Mouse (Mus musculus) ES-E14 (cell line): ENCODE data around the gene Jmjd6. TPM values are rescaled to one million over a fixed set of nuclear protein-coding genes. Genes with fewer than 3 reads are reported as not detected.

Experiments used
- DNase-seq: peaks from one replicate; pipeline ENCODE4 v3.0.0-alpha.2; 2013; ENCODE audit warnings: low read depth, low spot score
- H3K27ac ChIP-seq: 2 replicates; pipeline ENCODE4 v1.5.1; 2012; ENCODE audit warnings: low read depth, mild to moderate bottlenecking, low read length, moderate library complexity, mixed read lengths; ENCODE audit not compliant: poor library complexity, insufficient read depth, severe bottlenecking
- H3K36me3 ChIP-seq: 2 replicates; pipeline ENCODE4 v1.6.1; 2012; ENCODE audit warnings: mild to moderate bottlenecking, low read length, moderate library complexity, mixed read lengths; ENCODE audit not compliant: control insufficient read depth, poor library complexity, insufficient read depth, severe bottlenecking
- H3K4me1 ChIP-seq, 2 experiments: fragments of 150-350 bp in 1 of 2; sonication (generic) in 1 of 2; 2 replicates each; pipeline ENCODE4 v1.6.1; 2012; ENCODE audit warnings: low read length in 2 of 2, mild to moderate bottlenecking in 1 of 2, mixed read lengths in 1 of 2; ENCODE audit not compliant: control insufficient read depth in 2 of 2, insufficient read depth in 2 of 2, poor library complexity in 1 of 2
- H3K4me3 ChIP-seq, 2 experiments: fragments of 150-350 bp in 1 of 2; sonication (generic) in 1 of 2; 2 replicates each; pipeline ENCODE4 v1.5.1; 2012; ENCODE audit warnings: low read length in 2 of 2, low read depth in 1 of 2, mild to moderate bottlenecking in 1 of 2, mixed read lengths in 1 of 2; ENCODE audit not compliant: insufficient read depth in 1 of 2, poor library complexity in 1 of 2, severe bottlenecking in 1 of 2
- H3K9ac ChIP-seq: 2 replicates; pipeline ENCODE4 v1.6.1; 2012; ENCODE audit warnings: low read depth, mild to moderate bottlenecking, low read length, mixed read lengths; ENCODE audit not compliant: poor library complexity, insufficient read depth, severe bottlenecking
- H3K9me3 ChIP-seq: fragments of 150-350 bp; sonication (generic); 2 replicates; pipeline ENCODE4 v1.6.1; 2012; ENCODE audit warnings: low read depth, mild to moderate bottlenecking, low read length; ENCODE audit not compliant: control insufficient read depth, insufficient read depth
- CHD2 ChIP-seq: IDR thresholded peaks from 2 replicates; pipeline ENCODE4 v1.6.1; 2014; ENCODE audit warnings: mild to moderate bottlenecking, low read depth, low read length, inconsistent platforms
- HCFC1 ChIP-seq: IDR thresholded peaks from 2 replicates; pipeline ENCODE4 v1.6.1; 2012; ENCODE audit warnings: low read length, inconsistent platforms, borderline replicate concordance; ENCODE audit not compliant: insufficient read depth
- MAFK ChIP-seq: IDR thresholded peaks from 2 replicates; pipeline ENCODE4 v1.6.1; 2014; ENCODE audit warnings: mild to moderate bottlenecking, low read depth, low read length, inconsistent platforms; ENCODE audit not compliant: insufficient read depth
- ZC3H11A ChIP-seq: IDR thresholded peaks from 2 replicates; pipeline ENCODE4 v1.6.1; 2012; ENCODE audit warnings: low read depth, mild to moderate bottlenecking, inconsistent platforms, low read length, borderline replicate concordance
- ZNF384 ChIP-seq: IDR thresholded peaks from 2 replicates; pipeline ENCODE4 v1.6.1; 2012; ENCODE audit warnings: low read depth, low read length, inconsistent platforms
- in situ Hi-C, 2 experiments: fragments of 600-800 bp; cut with MboI; formaldehyde crosslinking; loops; one replicate each; pipeline ENCODE4 v1.15.1; 2025; ENCODE audit warnings: low sequenced_read_pairs in 2 of 2, inconsistent platforms in 1 of 2; ENCODE audit not compliant: unreplicated experiment in 2 of 2
- total RNA-seq: library from RNA; depleted of rRNA; stranded (reverse); fragments of 300-350 nt; gene quantifications from 2 replicates; pipeline ENCODE4 v1.2.3, GENCODE M21; 2012

Gene Jmjd6
- total RNA-seq, 1 experiment = 78.1 TPM

DNA sequence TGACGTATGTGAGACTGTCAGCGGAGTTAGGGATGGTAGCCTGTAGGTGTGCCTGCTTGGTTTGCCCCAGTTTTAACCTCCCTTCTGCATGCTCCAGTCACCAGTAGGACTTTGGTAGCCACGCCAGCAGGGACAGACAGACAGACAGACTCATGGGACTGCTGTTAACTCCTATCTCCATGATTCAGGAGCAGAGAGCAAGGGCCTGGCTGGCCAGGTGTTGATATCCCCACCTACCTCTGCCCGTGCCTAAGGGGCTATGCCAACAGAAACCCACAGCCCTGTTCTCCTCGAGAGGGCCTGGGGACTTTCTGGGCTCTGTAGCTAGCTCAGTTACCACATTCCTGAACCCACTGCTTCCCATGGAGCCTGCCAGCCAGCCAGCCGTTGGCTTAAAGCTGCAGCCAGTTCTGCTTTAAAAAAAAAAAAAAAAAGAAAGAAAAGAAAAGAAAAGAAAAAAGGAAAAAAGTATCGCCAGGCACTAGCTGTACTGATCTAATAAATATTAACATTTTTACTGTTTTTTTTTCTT lies 28.3 kb downstream of the Jmjd6 start:
- no peaks in the 10 kb centered on the region for H3K9me3 ChIP-seq
- no peak for TF ChIP-seq ZC3H11A
- TF ChIP-seq CHD2 = no peak
- TF ChIP-seq MAFK = no peak
- TF ChIP-seq ZNF384 = no peak
- no peak for TF ChIP-seq HCFC1
- no peak overlapping the region for H3K9ac ChIP-seq
- no peak for DNase-seq
- H3K4me1 ChIP-seq = peaks cover 0 to 24% of the 10 kb centered on the region in 2 experiments; a peak in 2 of 4 replicates
- H3K36me3 ChIP-seq = no peaks in the 10 kb centered on the region
- peak overlapping the region; percentile 2 to 10; a peak in 2 of 4 replicates for H3K4me3 ChIP-seq
- in situ Hi-C loops = loop anchor here (10.0 to 25.0 kb wide), 2 partner anchors 170 to 178 kb away; partner anchors contain the start of gene Rhbdf2 (in 1 of the 2)
- no peak overlapping the region for H3K27ac ChIP-seq

- peaks cover 0 to 26% of the 10 kb centered on the region in 2 experiments; a peak in 2 of 4 replicates for H3K4me1 ChIP-seq
- H3K9me3 ChIP-seq = no peaks in the 10 kb centered on the region
- peak overlapping the region; percentile 2 to 10; a peak in 2 of 4 replicates for H3K4me3 ChIP-seq
- H3K36me3 ChIP-seq = no peaks in the 10 kb centered on the region
- no peak for DNase-seq
- TF ChIP-seq CHD2 (no peak), HCFC1 (no peak), ZC3H11A (no peak), MAFK (no peak), ZNF384 (no peak)
- H3K9ac ChIP-seq = no peak overlapping the region
- no peak overlapping the region for H3K27ac ChIP-seq
- in situ Hi-C loops = loop anchor here (10.0 to 25.0 kb wide), 2 partner anchors 169 to 177 kb away; partner anchors contain the start of gene Rhbdf2 (in 1 of the 2)
Measured at GRCm38 (mm10) chr11:116814076-116814883, 29.0 kb downstream of the Jmjd6 start.

GRCm38 (mm10) chr11:116813610-116814009 lies 29.6 kb downstream of the Jmjd6 start:
- DNase-seq = no peak
- H3K9ac ChIP-seq = no peak overlapping the region
- in situ Hi-C loops = loop anchor here (10.0 to 25.0 kb wide), 2 partner anchors 169 to 176 kb away; partner anchors contain the start of gene Rhbdf2 (in 1 of the 2)
- H3K36me3 ChIP-seq = no peaks in the 10 kb centered on the region
- peak overlapping the region in 1 of 2 experiments; percentile 24; a peak in 1 of 4 replicates for H3K4me3 ChIP-seq
- peaks cover 0 to 26% of the 10 kb centered on the region in 2 experiments; a peak in 2 of 4 replicates for H3K4me1 ChIP-seq
- TF ChIP-seq ZC3H11A = no peak
- no peak for TF ChIP-seq HCFC1
- TF ChIP-seq CHD2 = no peak
- TF ChIP-seq MAFK = no peak
- TF ChIP-seq ZNF384 = no peak
- H3K9me3 ChIP-seq = no peaks in the 10 kb centered on the region
- no peak overlapping the region for H3K27ac ChIP-seq

GRCm38 (mm10) chr11:116812793-116813529 lies 30.3 kb downstream of the Jmjd6 start:
- no peaks in the 10 kb centered on the region for H3K36me3 ChIP-seq
- in situ Hi-C loops = loop anchor here (10.0 to 25.0 kb wide), 2 partner anchors 168 to 176 kb away; partner anchors contain the start of gene Rhbdf2 (in 1 of the 2)
- peaks cover 0 to 26% of the 10 kb centered on the region in 2 experiments; a peak in 2 of 4 replicates for H3K4me1 ChIP-seq
- no peak for DNase-seq
- H3K4me3 ChIP-seq = 0 out of 4 replicates have a peak overlapping the region, but pooled peaks of 1 of the 2 experiments have one; percentile 24
- TF ChIP-seq ZNF384 (no peak), CHD2 (no peak), MAFK (no peak), HCFC1 (no peak), ZC3H11A (no peak)
- no peaks in the 10 kb centered on the region for H3K9me3 ChIP-seq
- H3K9ac ChIP-seq = peak overlapping the region; percentile 28; the same call in 1 of the 2 replicates
- H3K27ac ChIP-seq = no peak overlapping the region
